Mouse (Mus musculus) liver, embryonic 13.5 days (tissue): ENCODE measurements around the gene Pla2g2d. TPM values are rescaled to one million over a fixed set of nuclear protein-coding genes. Genes with fewer than 3 reads are reported as not detected.

Experiments used
- ATAC-seq: fragments of 200-750 bp; cut with Nextera tagmentation; 2 replicates; pipeline ENCODE4 v1.8.0; 2017; ENCODE audit warnings: low read depth, mild to moderate bottlenecking, moderate number of reproducible peaks, moderate library complexity
- DNase-seq: peaks from one replicate; pipeline ENCODE4 v3.0.0; 2022
- H3K27ac ChIP-seq: fragments of 300-500 bp; sonication (generic); 2 replicates; pipeline ENCODE4 v1.5.1; 2015; ENCODE audit warnings: moderate library complexity, mild to moderate bottlenecking, inconsistent platforms
- H3K27me3 ChIP-seq: fragments of 300-500 bp; sonication (generic); 2 replicates; pipeline ENCODE4 v1.6.1; 2015; ENCODE audit warnings: mild to moderate bottlenecking, inconsistent platforms
- H3K36me3 ChIP-seq: fragments of 300-500 bp; sonication (generic); 2 replicates; pipeline ENCODE4 v1.6.1; 2015; ENCODE audit warnings: mild to moderate bottlenecking, inconsistent platforms
- H3K4me1 ChIP-seq: fragments of 300-500 bp; sonication (generic); replicated peaks from 2 replicates; pipeline ENCODE4 v1.6.1; 2015; ENCODE audit warnings: inconsistent platforms
- H3K4me2 ChIP-seq: fragments of 300-500 bp; sonication (generic); 2 replicates; pipeline ENCODE4 v1.6.1; 2015; ENCODE audit warnings: inconsistent platforms, mild to moderate bottlenecking, moderate library complexity
- H3K4me3 ChIP-seq: fragments of 300-500 bp; sonication (generic); replicated peaks from 2 replicates; pipeline ENCODE4 v1.5.1; 2015; ENCODE audit warnings: mild to moderate bottlenecking, inconsistent platforms
- H3K9ac ChIP-seq: fragments of 300-500 bp; sonication (generic); 2 replicates; pipeline ENCODE4 v1.6.1; 2015; ENCODE audit warnings: mild to moderate bottlenecking, inconsistent platforms
- H3K9me3 ChIP-seq: fragments of 300-500 bp; sonication (generic); replicated peaks from 2 replicates; pipeline ENCODE4 v1.6.1; 2016; ENCODE audit warnings: inconsistent platforms
- WGBS: fragments of 180-500 bp; shearing (Covaris S2); methylation state at CpG from one replicate; pipeline ENCODE4 v1.1.7; 2015; ENCODE audit not compliant: insufficient replicate concordance; 5-methylcytosine and 5-hydroxymethylcytosine counted together
- polyA plus RNA-seq: library from polyadenylated mRNA; unstranded; fragments of >200 nt; fragmentation: Nextera tagmentation; extraction: Ambion mirVana; gene quantifications from 2 replicates; pipeline ENCODE4 v1.2.1, GENCODE M21; 2015

Pla2g2d gene
- polyA plus RNA-seq, 1 experiment from 2014 or later, result not detected

DNA sequence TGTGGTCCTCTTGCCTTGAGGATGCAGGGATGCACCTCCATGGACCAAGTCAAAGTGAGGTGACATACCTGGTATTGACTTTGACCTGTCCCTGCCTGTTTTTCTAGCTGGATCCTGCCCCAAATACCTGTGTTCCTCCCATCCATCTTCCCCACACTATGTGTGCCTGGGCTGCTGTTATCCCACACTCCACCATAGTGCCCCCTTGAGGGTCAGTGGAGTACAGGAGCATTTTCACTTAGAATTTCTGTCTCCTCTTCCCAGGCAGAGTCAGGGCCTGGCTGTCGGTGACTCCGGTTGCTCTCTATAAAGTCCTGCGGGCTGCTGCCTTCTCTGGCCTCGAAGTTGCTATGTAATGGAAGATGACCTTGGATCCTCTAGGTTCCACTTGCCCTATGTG lies 10.2 kb downstream of the Pla2g2d start:
- DNase-seq, result no peak

DNA sequence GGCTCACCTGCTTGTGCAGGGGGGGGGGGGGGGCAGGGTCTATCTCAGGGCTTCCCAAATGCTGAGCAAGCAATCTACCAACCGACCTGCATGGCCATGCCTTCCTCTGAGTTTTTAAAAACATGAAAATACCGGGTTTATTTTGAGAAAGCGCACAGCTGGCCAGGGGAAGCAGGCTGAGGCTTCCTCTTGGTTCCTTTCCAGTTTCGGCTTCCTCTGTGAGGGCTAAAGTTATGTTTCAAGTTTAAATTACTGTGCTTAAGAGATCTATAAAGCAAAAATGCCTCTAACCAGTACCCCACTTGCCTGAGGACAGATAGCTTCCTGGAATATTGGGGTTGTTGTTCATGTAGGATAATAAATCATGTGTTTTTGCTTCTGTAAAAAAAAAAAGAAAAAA lies 10.6 kb downstream of the Pla2g2d start:
- ATAC-seq (no peak), DNase-seq (no peak)
- H3K36me3 ChIP-seq, result no peaks in the 10 kb centered on the region
- no peaks in the 10 kb centered on the region for H3K4me1 ChIP-seq
- H3K9me3 ChIP-seq, result no peaks in the 10 kb centered on the region
- no peak overlapping the region for H3K27ac ChIP-seq
- H3K9ac ChIP-seq, result no peak overlapping the region
- H3K4me3 ChIP-seq, result no peak overlapping the region
- H3K4me2 ChIP-seq, result no peak overlapping the region
- 38% methylated on average over 4 of the region's 4 CpGs for WGBS
- no peaks in the 10 kb centered on the region; the same call in 1 of the 2 replicates for H3K27me3 ChIP-seq

More for the DNA sequence above, 10.2 kb downstream of the Pla2g2d start:
- H3K4me2 ChIP-seq, result no peak overlapping the region
- H3K4me3 ChIP-seq, result no peak overlapping the region
- no peaks in the 10 kb centered on the region for H3K9me3 ChIP-seq
- no peak overlapping the region for H3K27ac ChIP-seq
- H3K27me3 ChIP-seq, result no peaks in the 10 kb centered on the region; the same call in 1 of the 2 replicates
- H3K36me3 ChIP-seq, result no peaks in the 10 kb centered on the region
- H3K9ac ChIP-seq, result no peak overlapping the region
- ATAC-seq, result no peak
- no peaks in the 10 kb centered on the region for H3K4me1 ChIP-seq
- 43% methylated on average over 4 of the region's 4 CpGs for WGBS

DNA sequence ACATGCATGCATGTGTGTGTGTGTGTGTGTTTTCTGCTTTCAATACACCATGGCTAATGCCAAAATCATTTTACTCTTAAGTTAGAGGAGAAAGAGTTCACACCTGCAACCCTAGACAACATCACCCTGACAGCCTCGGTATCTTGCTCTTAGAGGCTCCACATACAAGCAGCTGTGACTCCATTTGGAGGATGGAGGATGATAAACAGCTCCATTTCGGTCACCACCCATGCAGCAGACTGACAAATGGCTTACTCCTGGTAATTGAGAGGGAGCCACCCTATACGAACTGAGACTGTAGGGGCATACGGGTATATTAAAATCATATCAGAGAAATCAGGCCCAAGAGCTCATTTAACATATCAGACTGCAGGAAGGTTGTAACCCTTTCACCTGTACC lies 12.8 kb downstream of the Pla2g2d start:
- Histone ChIP-seq H3K27ac (no peak overlapping the region), H3K9ac (no peak overlapping the region), H3K4me2 (no peak overlapping the region), H3K9me3 (no peaks in the 10 kb centered on the region), H3K27me3 (no peaks in the 10 kb centered on the region; the same call in 1 of the 2 replicates), H3K4me1 (no peaks in the 10 kb centered on the region), H3K36me3 (no peaks in the 10 kb centered on the region), H3K4me3 (no peak overlapping the region)
- no peak for DNase-seq
- ATAC-seq, result no peak
- 45% methylated on average over 4 of the region's 4 CpGs for WGBS

DNA sequence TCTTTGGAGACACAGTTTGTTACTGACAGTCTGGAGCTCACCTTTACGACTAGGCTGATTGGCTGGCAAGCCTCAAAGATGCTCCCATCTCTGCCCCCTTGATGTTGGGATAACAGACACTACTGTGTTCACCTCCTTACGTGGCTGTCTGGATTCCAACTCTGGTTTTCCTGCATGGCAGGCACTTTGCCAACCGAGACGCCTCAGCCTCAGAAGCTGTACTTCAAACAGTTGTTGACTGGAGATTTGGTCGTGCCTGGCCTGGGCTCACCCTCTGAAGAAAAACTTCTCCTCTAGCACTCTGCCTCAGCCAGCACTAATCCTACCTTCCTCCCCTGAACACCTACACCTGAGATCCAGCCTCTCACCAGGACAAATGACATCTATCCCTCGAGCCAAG lies 15.9 kb downstream of the Pla2g2d start:
- H3K4me1 ChIP-seq, result no peaks in the 10 kb centered on the region
- no peak for ATAC-seq
- no peak overlapping the region for H3K27ac ChIP-seq
- no peaks in the 10 kb centered on the region; the same call in 1 of the 2 replicates for H3K27me3 ChIP-seq
- no peak overlapping the region for H3K4me3 ChIP-seq
- no peak overlapping the region for H3K9ac ChIP-seq
- no peak for DNase-seq
- no peak overlapping the region for H3K4me2 ChIP-seq
- 56% methylated on average over 6 of the region's 6 CpGs for WGBS
- H3K9me3 ChIP-seq, result no peaks in the 10 kb centered on the region
- no peaks in the 10 kb centered on the region for H3K36me3 ChIP-seq

DNA sequence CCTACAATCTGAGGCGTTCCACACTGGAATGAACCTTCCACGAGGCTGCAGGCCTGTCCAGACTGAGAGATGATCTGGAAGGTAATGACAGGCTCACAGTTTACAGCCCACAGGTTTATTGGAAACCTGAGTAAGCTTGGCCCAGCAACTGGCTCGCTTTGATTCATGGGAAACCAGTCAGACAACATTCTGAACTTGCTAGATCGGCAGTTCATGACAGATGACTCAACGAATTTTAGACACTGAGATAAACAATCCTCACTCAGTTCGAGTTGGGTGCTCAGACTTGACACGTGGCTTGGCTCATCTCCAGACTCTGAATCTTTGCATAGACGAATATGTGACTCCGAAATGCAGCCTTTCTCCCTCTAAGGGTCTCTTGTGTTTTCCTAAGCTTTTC lies 17.1 kb downstream of the Pla2g2d start:
- Histone ChIP-seq H3K4me1 (no peaks in the 10 kb centered on the region), H3K9me3 (no peaks in the 10 kb centered on the region), H3K4me2 (no peak overlapping the region), H3K36me3 (no peaks in the 10 kb centered on the region), H3K27ac (no peak overlapping the region), H3K27me3 (no peaks in the 10 kb centered on the region; the same call in 1 of the 2 replicates), H3K9ac (no peak overlapping the region), H3K4me3 (no peak overlapping the region)
- ATAC-seq, result no peak
- no peak for DNase-seq
- 40% methylated on average over 9 of the region's 9 CpGs for WGBS

DNA sequence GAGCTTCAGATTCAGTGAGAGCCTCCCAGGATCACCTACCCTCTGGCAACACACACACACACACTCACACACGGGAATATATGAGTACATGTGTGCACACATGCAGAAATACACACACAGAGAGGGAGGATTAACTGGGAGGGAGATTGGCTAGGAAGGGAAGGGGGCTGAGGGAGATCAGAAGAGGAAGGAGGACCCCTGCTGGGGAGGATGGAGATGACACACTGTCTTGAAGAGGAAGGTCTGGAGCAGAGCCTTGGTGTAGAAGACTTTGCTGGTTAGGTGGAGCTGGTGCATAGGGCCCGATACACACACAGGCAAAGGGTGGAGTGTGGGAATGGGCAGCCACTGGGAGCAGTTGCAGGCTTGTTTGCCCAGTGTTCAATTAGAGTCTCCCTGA lies 17.7 kb downstream of the Pla2g2d start:
- Histone ChIP-seq H3K27ac (no peak overlapping the region), H3K27me3 (no peaks in the 10 kb centered on the region), H3K4me1 (no peaks in the 10 kb centered on the region), H3K9me3 (no peaks in the 10 kb centered on the region), H3K4me2 (no peak overlapping the region), H3K36me3 (no peaks in the 10 kb centered on the region), H3K4me3 (no peak overlapping the region), H3K9ac (no peak overlapping the region)
- WGBS, result 42% methylated on average over 2 of the region's 2 CpGs
- ATAC-seq (no peak), DNase-seq (no peak)

DNA sequence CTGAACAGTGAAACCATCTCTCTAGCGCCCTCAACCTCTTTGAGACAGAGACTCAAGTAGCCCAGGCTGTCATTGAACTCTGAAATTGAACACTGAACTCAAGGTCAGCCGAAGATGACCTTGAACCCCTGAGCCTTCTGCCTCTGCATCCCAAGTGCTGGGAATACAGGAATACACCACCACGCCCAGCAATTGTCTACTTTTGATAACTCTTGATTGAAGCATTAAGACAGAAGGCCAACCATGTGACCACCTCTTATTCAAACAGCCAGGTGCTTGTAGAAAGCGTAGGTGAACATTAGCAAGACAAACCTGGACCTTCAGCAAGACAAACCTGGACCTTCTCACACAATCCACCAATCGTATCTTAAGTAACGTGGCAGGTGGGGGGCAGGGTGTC lies 18.8 kb downstream of the Pla2g2d start:
- no peaks in the 10 kb centered on the region for H3K36me3 ChIP-seq
- H3K4me3 ChIP-seq, result no peak overlapping the region
- 62% methylated on average over 6 of the region's 6 CpGs for WGBS
- no peak overlapping the region for H3K9ac ChIP-seq
- no peaks in the 10 kb centered on the region for H3K27me3 ChIP-seq
- H3K4me1 ChIP-seq, result no peaks in the 10 kb centered on the region
- ATAC-seq, result no peak
- no peak overlapping the region for H3K27ac ChIP-seq
- no peak overlapping the region for H3K4me2 ChIP-seq
- no peaks in the 10 kb centered on the region for H3K9me3 ChIP-seq
- no peak for DNase-seq

DNA sequence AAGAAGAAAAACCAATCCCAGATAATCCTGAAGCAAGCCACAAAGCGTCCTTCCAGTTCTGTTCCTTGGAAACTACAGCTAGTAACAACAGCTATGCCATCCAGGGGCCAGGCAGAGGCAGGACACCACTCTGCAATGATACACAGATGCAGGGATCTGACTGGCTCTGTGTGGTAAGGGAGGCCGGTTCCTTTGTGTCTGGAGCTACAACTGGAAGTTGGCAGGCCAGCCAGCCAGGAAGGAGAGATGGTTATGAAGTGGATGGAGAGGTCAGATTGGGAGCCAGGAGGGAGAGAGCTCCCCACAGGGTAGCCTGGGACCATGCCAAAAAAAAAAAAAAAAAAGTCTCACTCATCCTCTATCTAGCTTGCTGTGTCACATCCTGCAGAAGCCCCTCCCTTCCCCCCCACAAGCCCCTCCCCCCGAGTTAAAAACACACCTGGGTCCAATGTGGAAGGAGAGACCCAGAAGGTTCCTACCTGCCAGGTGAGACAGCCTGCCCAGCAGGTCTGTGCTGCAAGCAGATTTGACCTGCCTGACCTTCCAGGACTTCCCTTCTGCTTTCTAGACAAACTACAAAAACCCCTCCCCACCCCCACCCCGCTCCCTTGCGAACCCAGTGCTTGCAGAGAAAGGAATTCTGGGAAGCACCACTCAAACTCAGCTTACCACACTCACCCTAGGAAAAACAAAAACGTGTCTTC lies 21.1 kb downstream of the Pla2g2d start:
- no peaks in the 10 kb centered on the region for H3K27me3 ChIP-seq
- no peaks in the 10 kb centered on the region for H3K4me1 ChIP-seq
- no peak for ATAC-seq
- H3K4me3 ChIP-seq, result no peak overlapping the region
- H3K4me2 ChIP-seq, result no peak overlapping the region
- H3K9me3 ChIP-seq, result no peaks in the 10 kb centered on the region
- no peak overlapping the region for H3K9ac ChIP-seq
- WGBS, result 26% methylated on average over 6 of the region's 6 CpGs
- H3K27ac ChIP-seq, result no peak overlapping the region
- DNase-seq, result no peak
- H3K36me3 ChIP-seq, result no peaks in the 10 kb centered on the region

DNA sequence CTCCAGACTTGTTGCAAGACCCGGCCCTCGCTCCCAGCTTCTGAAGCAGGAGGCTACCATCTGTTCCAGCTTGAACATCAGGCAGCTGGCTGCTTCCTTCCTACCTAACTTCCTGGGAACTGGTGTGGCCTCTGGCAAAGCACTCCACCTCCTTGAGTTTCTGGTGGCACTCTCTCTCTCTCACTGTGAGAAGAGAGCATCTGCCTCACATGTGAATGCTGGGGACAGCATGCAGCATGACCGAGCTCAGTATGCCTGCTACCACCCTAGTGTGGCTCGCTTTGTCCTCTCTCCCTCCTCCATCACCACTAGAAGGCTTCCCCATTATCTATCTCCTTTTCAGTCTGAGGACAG lies 21.7 kb downstream of the Pla2g2d start:
- ATAC-seq, result no peak
- 57% methylated on average over 4 of the region's 4 CpGs for WGBS
- H3K4me1 ChIP-seq, result no peaks in the 10 kb centered on the region
- no peaks in the 10 kb centered on the region for H3K9me3 ChIP-seq
- H3K27me3 ChIP-seq, result no peaks in the 10 kb centered on the region
- H3K4me2 ChIP-seq, result no peak overlapping the region
- H3K4me3 ChIP-seq, result no peak overlapping the region
- H3K36me3 ChIP-seq, result no peaks in the 10 kb centered on the region
- H3K9ac ChIP-seq, result no peak overlapping the region
- H3K27ac ChIP-seq, result no peak overlapping the region
- no peak for DNase-seq

DNA sequence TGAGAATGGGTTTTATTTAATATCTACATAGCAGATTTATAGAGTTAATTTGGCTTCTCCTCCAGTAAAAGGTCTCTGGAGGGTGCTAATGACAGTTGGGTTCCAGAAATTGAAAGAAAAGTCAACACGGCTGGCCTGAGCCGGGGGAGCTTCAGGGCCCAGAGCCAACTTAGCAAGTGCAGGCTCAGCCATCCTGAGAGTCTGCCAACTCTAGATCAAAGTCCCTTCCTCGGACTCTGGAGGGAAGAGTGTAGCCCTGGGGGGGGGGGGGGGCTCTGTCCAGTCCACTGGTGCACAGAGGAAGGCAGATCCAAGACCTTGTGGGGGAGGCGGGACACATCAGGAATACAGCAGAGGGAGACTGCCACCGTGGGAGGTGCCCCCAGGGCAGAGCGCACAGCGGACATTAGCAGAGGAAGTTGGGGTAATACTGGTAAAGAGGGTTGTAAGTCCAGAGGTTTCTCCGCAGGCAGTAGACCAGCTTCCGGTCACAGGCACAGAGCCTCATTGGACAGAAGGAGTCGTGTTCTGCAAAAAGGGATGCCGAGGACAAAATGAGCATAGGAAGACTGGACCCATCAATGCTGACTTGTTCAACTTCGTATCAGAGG lies 24.7 kb downstream of the Pla2g2d start:
- no peak overlapping the region for H3K9ac ChIP-seq
- no peak for ATAC-seq
- H3K27me3 ChIP-seq, result no peaks in the 10 kb centered on the region
- WGBS, result 67% methylated on average over 12 of the region's 12 CpGs
- no peaks in the 10 kb centered on the region for H3K36me3 ChIP-seq
- no peak for DNase-seq
- no peak overlapping the region for H3K27ac ChIP-seq
- no peak overlapping the region for H3K4me3 ChIP-seq
- H3K9me3 ChIP-seq, result no peaks in the 10 kb centered on the region
- no peaks in the 10 kb centered on the region for H3K4me1 ChIP-seq
- no peak overlapping the region for H3K4me2 ChIP-seq

DNA sequence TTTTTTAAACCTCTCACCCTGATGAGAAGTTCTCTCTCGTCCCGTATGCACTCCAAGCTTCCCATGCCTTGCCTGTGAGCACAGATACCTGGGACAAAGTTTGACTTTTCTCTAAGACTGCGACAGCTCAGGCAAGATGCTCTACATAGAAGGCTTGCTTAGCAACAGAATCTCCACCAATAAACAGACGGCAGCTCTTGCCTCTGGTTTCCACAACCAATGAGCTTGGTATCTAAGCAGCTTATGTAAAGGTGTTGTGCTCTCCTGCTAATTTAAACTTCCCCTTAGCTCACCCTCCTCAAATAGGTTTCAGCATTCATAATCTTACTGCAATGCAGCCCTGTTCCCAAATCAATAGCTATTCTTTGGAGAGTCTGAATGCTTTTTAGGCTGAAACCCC lies 26.1 kb downstream of the Pla2g2d start:
- no peaks in the 10 kb centered on the region for H3K27me3 ChIP-seq
- no peak for DNase-seq
- WGBS, result 60% methylated on average over 4 of the region's 4 CpGs

DNA sequence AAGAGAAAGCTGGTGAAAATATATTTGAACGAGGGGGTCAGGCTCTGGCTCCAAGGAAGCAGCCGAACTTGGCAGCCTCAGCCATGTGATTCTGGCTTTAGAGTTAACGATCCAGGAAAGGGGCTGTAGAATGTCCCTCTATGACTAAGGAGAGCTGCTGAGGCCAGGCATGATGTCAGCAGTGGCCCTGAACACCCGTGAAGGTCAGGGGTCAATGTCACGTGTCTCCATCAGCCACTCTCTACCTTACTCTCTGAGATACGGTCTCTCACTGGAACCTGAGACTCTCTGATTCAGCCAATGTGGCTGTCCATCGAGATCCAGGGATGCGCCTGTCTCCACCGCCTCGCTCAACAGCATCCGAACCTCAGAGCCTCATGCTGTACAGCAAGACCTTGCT lies 27.4 kb downstream of the Pla2g2d start:
- DNase-seq (no peak), ATAC-seq (no peak)
- Histone ChIP-seq H3K27me3 (no peaks in the 10 kb centered on the region), H3K27ac (no peak overlapping the region), H3K4me3 (no peak overlapping the region), H3K4me1 (no peaks in the 10 kb centered on the region), H3K9me3 (no peaks in the 10 kb centered on the region), H3K4me2 (no peak overlapping the region), H3K9ac (no peak overlapping the region), H3K36me3 (no peaks in the 10 kb centered on the region)
- 70% methylated on average over 11 of the region's 11 CpGs for WGBS

More for the DNA sequence above, 26.1 kb downstream of the Pla2g2d start:
- no peaks in the 10 kb centered on the region for H3K36me3 ChIP-seq
- H3K27ac ChIP-seq, result no peak overlapping the region
- no peak overlapping the region for H3K9ac ChIP-seq
- no peak overlapping the region for H3K4me3 ChIP-seq
- no peak for ATAC-seq
- H3K4me1 ChIP-seq, result no peaks in the 10 kb centered on the region
- H3K4me2 ChIP-seq, result no peak overlapping the region
- H3K9me3 ChIP-seq, result no peaks in the 10 kb centered on the region
